Mouse (Mus musculus): ENCODE results near the gene Sorcs2.
"Not testable (repeated sequence)": the region's sequence is repeated elsewhere in the genome, so short reads cannot be mapped to it uniquely, and the experiment has no call there.

Sorcs2 gene

DNA sequence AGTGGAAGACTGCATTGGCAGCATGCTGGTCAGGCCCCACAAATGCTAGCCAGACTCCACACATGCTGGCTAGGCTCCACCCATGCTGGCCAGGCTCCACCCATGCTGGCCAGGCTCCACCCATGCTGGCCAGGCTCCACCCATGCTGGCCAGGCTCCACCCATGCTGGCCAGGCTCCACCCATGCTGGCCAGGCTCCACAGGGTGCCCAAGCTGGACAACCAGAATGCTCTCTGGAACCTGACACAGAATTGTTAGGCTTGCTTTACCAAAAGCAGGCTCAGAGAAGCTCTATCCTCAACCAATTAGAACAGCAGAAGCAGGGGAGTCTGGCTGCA is 7.4 kb downstream of the Sorcs2 start:
- not testable (repeated sequence) for DNase-seq (ENCODE audit: low spot score)

DNA sequence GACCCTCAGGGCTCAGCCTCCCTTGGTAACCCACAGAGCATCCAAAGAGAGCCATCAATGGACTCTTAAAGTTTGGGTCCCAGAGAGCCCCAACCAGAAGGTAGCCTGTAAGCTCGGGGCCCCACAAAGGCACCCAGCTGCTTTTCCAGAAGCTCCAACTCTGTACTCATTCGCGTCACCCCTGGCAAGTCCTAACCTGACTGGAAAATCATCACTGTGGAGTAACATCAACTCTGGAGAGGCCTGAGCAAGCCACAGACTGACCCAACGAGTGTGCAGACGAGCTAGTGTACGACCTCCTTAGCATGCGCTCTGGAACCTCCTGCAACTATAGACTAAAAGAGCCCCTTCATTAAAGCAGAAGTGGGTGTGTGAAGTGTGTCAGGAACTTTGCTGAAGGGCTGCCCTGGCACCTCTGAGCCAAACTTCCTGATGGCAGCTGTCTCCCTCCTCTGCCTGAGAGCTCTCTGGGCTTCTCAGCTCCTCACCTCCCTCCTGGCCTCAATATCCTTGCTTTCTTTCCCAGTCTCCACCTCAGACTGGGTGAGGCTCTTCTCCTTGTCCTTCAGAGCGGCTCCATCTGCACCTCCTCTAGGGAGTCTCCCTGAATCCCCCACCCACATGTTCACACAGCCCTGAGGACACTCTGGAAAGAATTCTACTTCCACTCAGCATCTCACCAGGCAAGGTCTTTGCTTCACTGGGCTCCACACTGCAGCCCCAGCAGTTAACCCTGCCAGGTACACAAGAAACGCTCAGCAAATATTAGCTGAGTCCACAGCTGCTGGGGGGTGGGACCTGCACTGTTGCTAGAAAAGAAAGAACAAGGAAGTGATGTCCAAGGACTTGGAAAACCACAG is 8.0 kb downstream of the Sorcs2 start:
- no peak for DNase-seq (ENCODE audit: low spot score)

- DNase-seq (ENCODE audit: low spot score), result no peak
Observed at GRCm38 (mm10) chr5:36385062-36385461, 12.9 kb downstream of the Sorcs2 start.

- no peak for DNase-seq (ENCODE audit: low spot score)
Observed at GRCm38 (mm10) chr5:36383431-36383830, 14.5 kb downstream of the Sorcs2 start.

DNA sequence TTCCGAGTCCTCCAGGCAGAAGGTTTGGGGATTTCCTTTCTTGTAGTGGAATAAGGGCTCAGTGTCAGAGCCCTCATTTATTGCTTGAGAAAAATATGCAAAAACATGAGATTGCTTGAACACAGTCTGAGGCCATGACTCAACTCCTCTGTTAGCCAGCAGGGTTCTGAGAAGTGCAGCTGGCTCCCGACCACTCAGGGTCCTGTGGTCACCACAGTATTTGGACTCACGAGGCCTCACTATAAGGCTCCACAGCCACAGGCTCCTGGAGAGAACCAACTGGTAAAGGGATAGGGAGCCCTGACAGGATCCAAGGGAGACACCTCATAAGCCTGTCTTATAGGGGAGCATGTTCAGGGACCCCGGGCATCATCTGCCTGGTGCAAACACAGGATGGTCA is 15.2 kb downstream of the Sorcs2 start:
- DNase-seq (ENCODE audit: low spot score), result no peak

DNA sequence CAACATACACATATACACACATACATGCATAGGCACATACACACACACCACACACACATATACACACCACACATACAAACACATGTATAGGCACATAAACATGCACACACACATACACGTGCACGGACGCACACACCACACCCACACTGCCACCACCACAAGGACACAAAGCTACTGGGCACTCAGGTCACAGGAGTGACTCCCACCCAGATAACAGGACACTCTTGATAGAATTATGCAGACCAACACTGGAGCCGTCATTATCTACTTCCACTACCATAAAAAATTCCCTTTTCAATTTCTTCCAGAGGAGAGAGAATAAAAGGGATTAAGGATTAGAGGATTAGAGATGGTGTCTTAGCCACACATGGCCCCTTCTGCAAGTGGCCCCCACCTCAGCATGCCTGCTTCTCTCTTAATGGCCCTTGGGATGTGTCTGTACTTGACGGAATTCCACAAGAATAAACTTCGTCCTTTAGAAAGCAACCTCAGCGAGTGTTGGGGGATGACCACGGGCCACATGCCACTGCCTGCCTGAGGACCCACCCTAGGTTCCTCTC is 15.7 kb downstream of the Sorcs2 start:
- no peak for DNase-seq (ENCODE audit: low spot score)

GRCm38 (mm10) chr5:36379938-36380511 is 17.9 kb downstream of the Sorcs2 start:
- peak; percentile 17 for DNase-seq (ENCODE audit: low spot score)

- DNase-seq (ENCODE audit: low spot score), result no peak
Observed at GRCm38 (mm10) chr5:36378370-36378738, 19.6 kb downstream of the Sorcs2 start.

DNA sequence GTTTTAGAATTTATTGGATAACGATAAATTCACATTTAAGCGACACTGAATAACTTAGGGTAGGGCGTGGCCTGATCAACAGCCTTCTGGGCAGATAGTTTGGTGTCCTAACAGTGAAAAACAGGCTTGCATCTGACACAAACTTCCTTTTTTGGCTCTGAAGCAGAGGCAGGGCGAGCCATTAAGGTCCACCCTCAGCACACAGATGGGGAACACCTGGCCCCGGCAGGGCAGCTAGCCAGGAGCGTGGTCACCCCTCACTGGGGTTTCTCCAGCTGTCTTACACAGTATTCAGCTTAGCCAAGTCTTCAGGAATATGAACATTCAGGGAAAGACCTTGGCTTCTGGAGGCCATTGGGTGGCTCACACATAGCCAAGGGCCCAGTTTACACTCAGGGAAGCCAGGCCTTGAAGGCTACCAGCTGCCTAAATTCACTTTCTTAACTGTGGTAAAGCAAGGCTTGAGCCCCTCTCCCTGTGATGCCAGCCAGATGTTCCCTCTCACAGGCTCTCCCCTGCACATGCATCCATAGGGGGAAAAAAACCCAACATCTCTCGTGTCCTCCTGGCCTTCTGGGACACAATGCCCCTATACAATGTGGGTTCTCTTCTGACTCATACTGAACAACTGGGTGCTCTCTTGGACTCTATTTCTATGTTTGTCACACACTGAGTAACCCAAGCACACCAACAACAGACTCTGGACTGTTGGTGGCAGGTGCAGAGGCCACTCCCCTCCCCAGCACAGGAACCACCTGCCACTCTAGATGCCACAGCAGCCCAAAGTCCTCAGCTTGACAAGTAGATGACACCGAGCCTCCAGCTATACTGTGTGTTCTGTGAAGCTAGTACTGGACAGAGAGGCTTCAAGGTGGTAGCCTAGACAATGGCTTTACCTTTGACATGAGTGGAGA is 20.2 kb downstream of the Sorcs2 start:
- no peak for DNase-seq (ENCODE audit: low spot score)

DNA sequence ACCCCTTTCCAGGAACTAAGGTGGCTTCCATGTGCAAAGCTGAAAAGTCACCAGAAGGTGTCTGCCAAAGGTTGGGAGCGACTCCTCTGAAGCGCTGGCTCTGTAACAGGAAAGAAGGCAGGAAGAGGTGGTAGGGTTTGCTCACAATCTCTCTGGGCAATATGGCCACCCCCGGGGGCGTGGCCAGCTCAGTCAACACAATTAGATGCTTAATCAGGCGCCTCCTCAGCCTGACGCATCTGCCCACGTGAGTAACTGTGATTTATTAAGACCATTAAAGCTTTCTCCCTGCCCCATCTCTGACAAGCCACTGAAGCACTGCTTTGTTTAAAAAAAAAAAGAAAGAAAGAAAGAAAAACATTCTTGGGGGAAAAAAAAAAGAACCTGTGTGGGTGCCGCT is 22.1 kb downstream of the Sorcs2 start:
- no peak for DNase-seq (ENCODE audit: low spot score)

DNA sequence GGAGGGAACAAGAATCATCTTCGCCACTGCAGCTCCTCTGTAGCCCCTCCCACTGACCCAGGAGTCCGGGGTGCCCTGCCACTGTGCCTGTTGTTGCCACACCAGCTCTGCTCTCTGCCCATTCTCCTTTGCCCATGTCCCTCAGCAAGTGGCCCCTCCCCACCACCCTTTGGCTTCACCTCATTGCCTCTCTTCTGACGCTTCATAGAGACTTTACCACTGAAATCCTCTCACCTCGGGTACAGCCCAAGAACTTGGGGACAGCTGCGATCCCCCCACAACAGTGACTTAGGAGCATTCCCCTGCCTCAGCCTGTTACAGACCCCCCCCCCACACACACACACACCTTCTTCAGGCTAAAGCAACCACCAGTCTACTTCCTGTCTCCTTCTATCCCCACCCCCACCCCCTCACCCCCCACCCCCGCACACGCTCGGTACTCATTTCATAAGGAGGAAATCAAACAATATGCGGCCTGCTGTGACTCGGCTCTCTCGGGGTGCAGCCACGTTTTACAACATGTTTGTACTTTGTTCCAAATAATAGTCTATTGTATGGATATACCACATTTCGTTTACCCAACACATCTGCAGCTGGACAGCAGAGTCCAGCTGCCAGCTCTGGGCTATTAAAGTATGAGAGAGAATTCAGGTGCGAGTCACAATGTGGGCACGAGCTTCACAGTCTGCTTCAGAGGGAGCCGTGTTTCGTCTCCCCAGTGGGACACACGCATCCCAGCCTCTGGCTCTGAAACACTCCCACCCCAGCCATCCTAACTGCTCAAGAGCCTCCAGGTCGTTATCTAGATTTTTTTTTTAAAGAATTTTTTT is 23.5 kb downstream of the Sorcs2 start:
- no peak for DNase-seq (ENCODE audit: low spot score)

- no peak for DNase-seq (ENCODE audit: low spot score)
Observed at GRCm38 (mm10) chr5:36373246-36373891, 24.6 kb downstream of the Sorcs2 start.

DNA sequence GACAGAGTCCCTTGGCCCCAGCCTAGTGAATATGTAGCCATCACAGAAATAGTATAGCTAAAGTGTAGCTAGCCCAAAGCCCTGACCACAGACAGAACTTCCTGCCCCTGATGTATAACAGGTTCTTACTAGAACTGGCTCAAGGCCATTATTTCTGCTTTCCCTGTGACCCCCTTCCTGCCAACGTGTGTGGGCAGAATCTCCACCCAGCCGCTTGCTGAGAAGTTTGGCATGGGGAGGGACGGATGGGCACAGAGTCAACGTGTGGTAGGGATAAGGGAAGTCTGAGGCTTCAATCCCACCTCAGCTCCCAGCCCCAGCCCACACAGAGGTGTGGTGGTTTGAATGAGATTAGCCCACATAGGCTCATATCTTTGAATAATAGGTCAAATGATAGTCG is 26.2 kb downstream of the Sorcs2 start:
- no peak for DNase-seq (ENCODE audit: low spot score)

GRCm38 (mm10) chr5:36369261-36369684 is 28.7 kb downstream of the Sorcs2 start:
- DNase-seq (ENCODE audit: low spot score), result no peak

GRCm38 (mm10) chr5:36368511-36369135 is 29.3 kb downstream of the Sorcs2 start:
- DNase-seq (ENCODE audit: low spot score), result no peak

GRCm38 (mm10) chr5:36367911-36368310 is 30.0 kb downstream of the Sorcs2 start:
- DNase-seq (ENCODE audit: low spot score), result no peak

DNA sequence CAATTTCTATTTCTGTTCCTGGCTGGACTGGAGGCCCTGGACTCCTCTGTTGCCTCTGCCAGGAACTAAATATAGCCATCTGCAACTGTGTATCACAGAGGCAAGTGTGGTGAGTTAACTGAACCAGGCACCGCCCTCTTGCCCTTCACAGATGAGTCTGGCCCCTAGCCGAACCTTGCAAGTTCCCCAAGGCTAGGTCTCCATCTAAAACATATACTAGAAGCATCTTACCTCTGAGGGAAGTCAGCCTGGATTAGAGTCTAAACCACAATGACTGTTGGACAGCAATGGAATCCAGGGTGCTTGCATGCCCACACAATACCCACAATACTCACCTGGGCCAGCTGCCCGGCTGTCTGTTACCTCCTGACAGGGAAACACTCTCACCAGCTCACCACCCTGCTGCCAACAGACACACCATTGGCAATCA is 30.7 kb downstream of the Sorcs2 start:
- DNase-seq (ENCODE audit: low spot score), result peak; percentile 18

DNA sequence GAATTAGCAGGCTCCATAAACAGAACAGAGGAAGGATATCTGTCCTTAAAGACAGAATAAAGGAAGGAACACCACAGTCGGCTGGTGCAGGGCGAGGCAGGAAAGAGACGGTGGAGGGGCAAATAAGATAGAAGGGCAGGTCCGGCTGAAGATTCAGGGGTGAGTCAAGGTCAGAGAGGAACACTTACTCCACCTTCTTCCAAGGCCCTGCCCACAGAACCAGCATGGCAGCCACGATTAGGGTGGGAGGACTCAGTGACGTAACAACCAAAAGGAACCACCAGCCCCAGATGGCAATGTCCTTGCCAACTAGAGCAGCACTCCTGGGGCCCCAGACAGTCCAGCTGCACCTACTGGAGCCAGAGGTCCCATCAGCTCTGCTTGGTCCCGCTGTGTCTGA is 36.2 kb downstream of the Sorcs2 start:
- no peak for DNase-seq (ENCODE audit: low spot score)

- DNase-seq (ENCODE audit: low spot score), result no peak
Observed at GRCm38 (mm10) chr5:36360343-36360742, 37.6 kb downstream of the Sorcs2 start.

GRCm38 (mm10) chr5:36359535-36360243 is 38.2 kb downstream of the Sorcs2 start:
- no peak for DNase-seq (ENCODE audit: low spot score)

All from adipocyte (in vitro differentiated cells).